Comparison of ENCODE assay signal across 29 mouse cellular contexts in the genomic region with DNA sequence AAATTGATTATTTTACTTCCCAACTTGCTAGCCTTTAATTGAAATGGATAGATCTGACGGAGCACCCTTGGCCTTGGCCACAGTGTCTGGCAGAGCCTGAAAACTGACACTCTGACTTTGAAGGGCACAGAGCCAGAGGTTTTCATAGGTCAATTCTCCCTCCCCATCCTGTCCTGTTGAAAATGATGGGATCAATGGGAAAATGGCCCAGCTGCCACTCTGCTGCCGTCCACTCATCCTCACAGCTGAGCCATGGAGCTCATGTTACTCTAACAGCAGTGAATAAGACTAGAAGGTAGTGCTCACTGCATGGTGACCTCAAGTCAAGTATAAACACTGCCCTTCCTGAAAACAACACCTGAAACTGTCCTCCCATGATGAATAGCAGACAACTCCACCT.
A peak's percentile ranks its signal among the peaks of the same experiment; 100 is the strongest.
DNase-seq lines count a peak whose midpoint lies in the region; ATAC-seq and TF ChIP-seq lines count a peak whose summit lies in the region.
"Had no signal": no experiment of that assay in that cellular context is flagged by ENCODE, and none has a peak within 500 bp of the region (broad histone marks: within the 10 kb centered on the region; RNA-seq: fewer than 3 reads in every experiment).

No protein-coding gene starts in this region.

- 16% methylated on average over 2 of the region's 2 CpGs for WGBS in kidney, embryonic 14.5 days
- 33% methylated on average over 2 of the region's 2 CpGs for WGBS in lung, embryonic 14.5 days
- 35% methylated on average over 2 of the region's 2 CpGs for WGBS in lung, postnatal 0 days

- no peaks in the 10 kb centered on the region for H3K4me1 ChIP-seq in kidney, embryonic 14.5 days (ENCODE audit: control insufficient read depth, insufficient read depth, low read length)
- no peaks in the 10 kb centered on the region for H3K4me1 ChIP-seq in lung, embryonic 14.5 days (ENCODE audit: insufficient read depth)
- no peaks in the 10 kb centered on the region for H3K4me1 ChIP-seq in lung, postnatal 0 days (ENCODE audit: insufficient read depth, low read depth, low read length)
- H3K4me1 ChIP-seq: intestine, embryonic 15.5 days; limb, embryonic 15.5 days; midbrain, embryonic 10.5 days; midbrain, embryonic 15.5 days; neural tube, embryonic 15.5 days; stomach, embryonic 15.5 days had no signal

- no peak overlapping the region for H3K9ac ChIP-seq in kidney, embryonic 14.5 days (ENCODE audit: low read depth, low read length)
- H3K9ac ChIP-seq in lung, embryonic 14.5 days = no peak overlapping the region
- no peak overlapping the region for H3K9ac ChIP-seq in lung, postnatal 0 days (replicated peaks; ENCODE audit: low read depth)
- H3K9ac ChIP-seq: intestine, embryonic 15.5 days; limb, embryonic 15.5 days; liver, embryonic 14.5 days; midbrain, embryonic 15.5 days; neural tube, embryonic 15.5 days; stomach, embryonic 15.5 days had no signal

- no peak overlapping the region for H3K4me3 ChIP-seq in kidney, embryonic 14.5 days (ENCODE audit: low read length)
- H3K4me3 ChIP-seq in lung, embryonic 14.5 days (ENCODE audit: low read depth, low read length) = no peak overlapping the region
- no peak overlapping the region for H3K4me3 ChIP-seq in lung, postnatal 0 days (ENCODE audit: low read depth, low read length)
- H3K4me3 ChIP-seq: erythroblast, embryonic 14.5 days; intestine, embryonic 15.5 days; limb, embryonic 10.5 days; limb, embryonic 15.5 days; midbrain, embryonic 10.5 days; midbrain, embryonic 15.5 days; neural tube, embryonic 15.5 days; stomach, embryonic 15.5 days had no signal

- no peak for TF ChIP-seq EP300 in lung, postnatal 0 days (IDR thresholded peaks at IDR 0.05)

- no peak for DNase-seq in kidney, adult 18-20 months
- DNase-seq in lung, embryonic 14.5 days = peak; percentile 74
- no peak for DNase-seq in lung, postnatal 0 days (ENCODE audit: low spot score)
- peak; percentile 38 for DNase-seq in embryo, embryonic 11 days
- DNase-seq in kidney, postnatal 4 days = peak; percentile 32 to 34
- DNase-seq in frontal cortex, postnatal 14 days (ENCODE audit: low spot score in 2 of 2) = no peak
- DNase-seq in frontal cortex, postnatal 25 days (ENCODE audit: low spot score in 2 of 2) = no peak
- DNase-seq: adrenal gland, postnatal 14 days; cerebellum, adult 11-12 months; cerebellum, postnatal 10 days; gastrocnemius, postnatal 14 days; heart, postnatal 14 days; layer of hippocampus, postnatal 36 days; lung, adult 2 months; retina, postnatal 1 day; right cerebral cortex, postnatal 14 days had no signal

- H3K36me3 ChIP-seq in kidney, embryonic 14.5 days (ENCODE audit: control insufficient read depth, insufficient read depth, low read length) = no peaks in the 10 kb centered on the region
- H3K36me3 ChIP-seq in lung, embryonic 14.5 days (ENCODE audit: insufficient read depth) = no peaks in the 10 kb centered on the region
- no peaks in the 10 kb centered on the region for H3K36me3 ChIP-seq in lung, postnatal 0 days (ENCODE audit: insufficient read depth, low read length)
- H3K36me3 ChIP-seq: intestine, embryonic 15.5 days; limb, embryonic 10.5 days; limb, embryonic 15.5 days; midbrain, embryonic 10.5 days; midbrain, embryonic 15.5 days; neural tube, embryonic 15.5 days; stomach, embryonic 15.5 days had no signal

- no peak for TF ChIP-seq CTCF in lung, embryonic 14.5 days (IDR thresholded peaks at IDR 0.05; ENCODE audit: low read depth)
- no peak for TF ChIP-seq CTCF in lung, postnatal 0 days (IDR thresholded peaks at IDR 0.05)

- H3K27ac ChIP-seq in kidney, embryonic 14.5 days (ENCODE audit: low read depth, low read length) = no peak overlapping the region
- no peak overlapping the region for H3K27ac ChIP-seq in lung, embryonic 14.5 days (ENCODE audit: low read depth)
- no peak overlapping the region for H3K27ac ChIP-seq in lung, postnatal 0 days (ENCODE audit: low read length)
- H3K27ac ChIP-seq: intestine, embryonic 15.5 days; limb, embryonic 10.5 days; limb, embryonic 15.5 days; liver, embryonic 14.5 days; midbrain, embryonic 10.5 days; midbrain, embryonic 15.5 days; neural tube, embryonic 15.5 days; stomach, embryonic 15.5 days had no signal

- ATAC-seq in kidney, embryonic 14.5 days (ENCODE audit: low FRiP score, low TSS enrichment) = peak; percentile 96
- peak; percentile 69 for ATAC-seq in lung, embryonic 14.5 days (ENCODE audit: insufficient read depth)
- ATAC-seq in lung, postnatal 0 days = no peak
- ATAC-seq: forebrain, embryonic 16.5 days; hindbrain, embryonic 16.5 days; intestine, embryonic 15.5 days; midbrain, embryonic 15.5 days; Patski had no signal

- H3K4me2 ChIP-seq in kidney, embryonic 14.5 days (replicated peaks; ENCODE audit: low read depth, low read length) = no peak overlapping the region
- H3K4me2 ChIP-seq in lung, embryonic 14.5 days = no peak overlapping the region
- no peak overlapping the region for H3K4me2 ChIP-seq in lung, postnatal 0 days (replicated peaks; ENCODE audit: low read depth, low read length)
- H3K4me2 ChIP-seq: intestine, embryonic 15.5 days; limb, embryonic 15.5 days; midbrain, embryonic 15.5 days; neural tube, embryonic 15.5 days; stomach, embryonic 15.5 days had no signal

- no peaks in the 10 kb centered on the region for H3K27me3 ChIP-seq in kidney, embryonic 14.5 days (ENCODE audit: control insufficient read depth, insufficient read depth, low read length)
- no peaks in the 10 kb centered on the region for H3K27me3 ChIP-seq in lung, embryonic 14.5 days (ENCODE audit: insufficient read depth, low read length)
- no peaks in the 10 kb centered on the region for H3K27me3 ChIP-seq in lung, postnatal 0 days (replicated peaks; ENCODE audit: insufficient read depth, low read length)
- H3K27me3 ChIP-seq: intestine, embryonic 15.5 days; limb, embryonic 15.5 days; midbrain, embryonic 15.5 days; neural tube, embryonic 15.5 days; stomach, embryonic 15.5 days had no signal

- H3K9me3 ChIP-seq in kidney, embryonic 14.5 days (ENCODE audit: control insufficient read depth, low read length) = no peaks in the 10 kb centered on the region
- H3K9me3 ChIP-seq in lung, embryonic 14.5 days (ENCODE audit: low read depth, low read length) = no peaks in the 10 kb centered on the region
- no peaks in the 10 kb centered on the region for H3K9me3 ChIP-seq in lung, postnatal 0 days (ENCODE audit: low read length)
- H3K9me3 ChIP-seq: intestine, embryonic 15.5 days; limb, embryonic 10.5 days; limb, embryonic 15.5 days; midbrain, embryonic 10.5 days; midbrain, embryonic 15.5 days; neural tube, embryonic 15.5 days; stomach, embryonic 15.5 days had no signal

Comparison
In these comparisons a context has a peak if more than half of its experiments do, and no peak if none do; other contexts are left out.
1. DNase-seq: peak in lung, embryonic 14.5 days (single experiment), embryo, embryonic 11 days (single experiment) and kidney, postnatal 4 days (2 of 2); none in kidney, adult 18-20 months (single experiment), lung, postnatal 0 days (single experiment), frontal cortex, postnatal 14 days (0 of 2) and frontal cortex, postnatal 25 days (0 of 2).